Mouse (Mus musculus) layer of hippocampus, adult 8-10 months (tissue): ENCODE measurements around the gene Mxra8. TPM values are rescaled to one million over a fixed set of nuclear protein-coding genes. Genes with fewer than 3 reads are reported as not detected.

Source experiments
- DNase-seq, 2 experiments: peaks; one replicate each; pipeline ENCODE4 v3.0.0; 2022; ENCODE audit warnings: low spot score in 2 of 2
- total RNA-seq, 4 experiments: library from RNA; stranded (reverse); gene quantifications; 2 replicates each; pipeline ENCODE4 v1.2.4; 2022

Gene Mxra8
- 10 to 100 TPM in 2 of 4 experiments, 1 to 10 TPM in 2; 7.4 to 10.9 (median 9.6) TPM for total RNA-seq

- DNase-seq = no peak
These were observed at the start of gene Mxra8 for GRCm38 (mm10) chr4:155839483-155839910. Gene Mxra8 (plus strand): TSS chr4:155839680.

GRCm38 (mm10) chr4:155790021-155790489 is 49.4 kb upstream of the Mxra8 start, which contains the start of gene Ankrd65:
Gene Ankrd65 (plus strand): TSS chr4:155790439.
- DNase-seq = no peak

GRCm38 (mm10) chr4:155790650-155791161 is 48.8 kb upstream of the Mxra8 start:
- no peak for DNase-seq

- DNase-seq = no peak
These were observed 48.1 kb upstream of the Mxra8 start for GRCm38 (mm10) chr4:155791240-155791933.

- DNase-seq = no peak
These were observed 45.8 kb upstream of the Mxra8 start for GRCm38 (mm10) chr4:155793730-155794129.

GRCm38 (mm10) chr4:155802075-155802474 is 37.4 kb upstream of the Mxra8 start:
- DNase-seq = no peak

- DNase-seq = no peak
These were observed 36.6 kb upstream of the Mxra8 start, which contains the start of gene Mrpl20 for GRCm38 (mm10) chr4:155802741-155803339. Gene Mrpl20 (plus strand): TSS chr4:155802878.

- DNase-seq = peak; percentile 90 to 95
These were observed 36.0 kb upstream of the Mxra8 start for GRCm38 (mm10) chr4:155803340-155804041.

- no peak for DNase-seq
These were observed 31.6 kb upstream of the Mxra8 start for GRCm38 (mm10) chr4:155807841-155808240.

- DNase-seq = peak; percentile 90 to 91
These were observed 27.4 kb upstream of the Mxra8 start, which contains the start of gene Ccnl2 for GRCm38 (mm10) chr4:155811929-155812664. Gene Ccnl2 (plus strand): TSS chr4:155812489.

- no peak for DNase-seq
These were observed 26.8 kb upstream of the Mxra8 start for GRCm38 (mm10) chr4:155812665-155813181.

GRCm38 (mm10) chr4:155817533-155817932 is 21.9 kb upstream of the Mxra8 start:
- no peak for DNase-seq

GRCm38 (mm10) chr4:155821025-155821424 is 18.5 kb upstream of the Mxra8 start:
- no peak for DNase-seq

- no peak for DNase-seq
These were observed 16.0 kb upstream of the Mxra8 start for GRCm38 (mm10) chr4:155823443-155823842.

- DNase-seq = no peak
These were observed 9.6 kb upstream of the Mxra8 start for GRCm38 (mm10) chr4:155829866-155830265.

- DNase-seq = no peak
These were observed 8.9 kb upstream of the Mxra8 start for GRCm38 (mm10) chr4:155830596-155830995.

- DNase-seq = peak; percentile 91 to 95
These were observed 8.2 kb upstream of the Mxra8 start, which contains the start of gene Aurkaip1 for GRCm38 (mm10) chr4:155831205-155831766. Gene Aurkaip1 (plus strand): TSS chr4:155831272.

GRCm38 (mm10) chr4:155831831-155832230 is 7.6 kb upstream of the Mxra8 start:
- DNase-seq = peak in 1 of 2 experiments; percentile 26

GRCm38 (mm10) chr4:155832321-155832720 is 7.2 kb upstream of the Mxra8 start:
- DNase-seq = no peak

GRCm38 (mm10) chr4:155833234-155833633 is 6.2 kb upstream of the Mxra8 start:
- no peak for DNase-seq
